Mouse (Mus musculus) heart, postnatal 0 days (tissue): ENCODE measurements around the gene Nphs1. TPM values are rescaled to one million over a fixed set of nuclear protein-coding genes. Genes with fewer than 3 reads are reported as not detected.
"Not testable (repeated sequence)": the region's sequence is repeated elsewhere in the genome, so short reads cannot be mapped to it uniquely, and the experiment has no call there.

Experiments
- ATAC-seq: fragments of 200-750 bp; cut with Nextera tagmentation; 2 replicates; pipeline ENCODE4 v1.8.0; 2017; ENCODE audit warnings: low read depth, moderate number of reproducible peaks, moderate library complexity; ENCODE audit not compliant: insufficient read depth
- DNase-seq: peaks from one replicate; pipeline ENCODE4 v3.0.0-alpha.2; 2016; ENCODE audit warnings: low spot score
- H3K27ac ChIP-seq: fragments of 300-500 bp; sonication (generic); 2 replicates; pipeline ENCODE4 v1.5.1; 2014; ENCODE audit warnings: low read depth, mild to moderate bottlenecking
- H3K27me3 ChIP-seq: fragments of 300-500 bp; sonication (generic); 2 replicates; pipeline ENCODE4 v1.6.1; 2014; ENCODE audit warnings: low read length, mixed read lengths; ENCODE audit not compliant: control insufficient read depth, insufficient read depth
- H3K36me3 ChIP-seq: fragments of 300-500 bp; sonication (generic); replicated peaks from 2 replicates; pipeline ENCODE4 v1.6.1; 2014; ENCODE audit warnings: low read length, mixed read lengths; ENCODE audit not compliant: control insufficient read depth, insufficient read depth
- H3K4me1 ChIP-seq: fragments of 300-500 bp; sonication (generic); 2 replicates; pipeline ENCODE4 v1.6.1; 2014; ENCODE audit warnings: antibody characterized with exemption; ENCODE audit not compliant: control insufficient read depth, insufficient read depth
- H3K4me2 ChIP-seq: fragments of 300-500 bp; sonication (generic); 2 replicates; pipeline ENCODE4 v1.6.1; 2014; ENCODE audit warnings: low read depth, mild to moderate bottlenecking, low read length, moderate library complexity
- H3K4me3 ChIP-seq: fragments of 300-500 bp; sonication (generic); 2 replicates; pipeline ENCODE4 v1.5.1; 2014; ENCODE audit warnings: low read depth, low read length
- H3K9ac ChIP-seq: fragments of 300-500 bp; sonication (generic); replicated peaks from 2 replicates; pipeline ENCODE4 v1.6.1; 2014; ENCODE audit warnings: low read depth, low read length, mixed read lengths
- H3K9me3 ChIP-seq: fragments of 300-500 bp; sonication (generic); replicated peaks from 2 replicates; pipeline ENCODE4 v1.6.1; 2016; ENCODE audit warnings: low read length; ENCODE audit not compliant: control insufficient read depth
- CTCF ChIP-seq: IDR thresholded peaks from 2 replicates; pipeline ENCODE4 v1.5.1; 2016; ENCODE audit warnings: antibody characterized with exemption, control low read depth, low read depth
- EP300 ChIP-seq: IDR thresholded peaks from 2 replicates; pipeline ENCODE4 v1.6.1; 2016; ENCODE audit warnings: antibody characterized with exemption, low read depth
- WGBS: fragments of 180-500 bp; shearing (Covaris S2); extraction: QIAGEN DNeasy Blood & Tissue Kit; methylation state at CpG from one replicate; pipeline ENCODE4 v1.1.7; 2014; 5-methylcytosine and 5-hydroxymethylcytosine counted together
- polyA plus RNA-seq: library from polyadenylated mRNA; unstranded; fragments of >200 nt; fragmentation: Nextera tagmentation; extraction: Ambion mirVana; gene quantifications from 2 replicates; pipeline ENCODE4 v1.2.1, GENCODE M21; 2015
- total RNA-seq: library from RNA; depleted of rRNA; stranded (reverse); fragments of >200 nt; gene quantifications from 2 replicates; pipeline ENCODE4 v1.2.3, GENCODE M21; 2014; ENCODE audit warnings: low replicate concordance

Nphs1 gene
- total and polyA plus RNA-seq, 2 experiments from 2014 or later = not detected

GRCm38 (mm10) chr7:30493401-30493931, 35.4 kb downstream of the Nphs1 start, which contains the start of gene Prodh2:
Prodh2 (plus strand) TSS chr7:30493622.
- ATAC-seq = no peak
- TF ChIP-seq EP300 = no peak
- TF ChIP-seq CTCF = no peak
- H3K36me3 ChIP-seq = no peaks in the 10 kb centered on the region
- WGBS = 54% methylated on average over 11 of the region's 11 CpGs
- 0 out of 2 replicates have a peak, but pooled peaks cover 10% of the 10 kb centered on the region for H3K27me3 ChIP-seq
- H3K4me2 ChIP-seq = no peak within 1 kb of the TSS
- no peaks in the 10 kb centered on the region for H3K4me1 ChIP-seq
- no peak within 1 kb of the TSS for H3K27ac ChIP-seq
- H3K9ac ChIP-seq = no peak within 1 kb of the TSS
- no peak for DNase-seq
- H3K4me3 ChIP-seq = no peak within 1 kb of the TSS
- no peaks in the 10 kb centered on the region for H3K9me3 ChIP-seq

DNA sequence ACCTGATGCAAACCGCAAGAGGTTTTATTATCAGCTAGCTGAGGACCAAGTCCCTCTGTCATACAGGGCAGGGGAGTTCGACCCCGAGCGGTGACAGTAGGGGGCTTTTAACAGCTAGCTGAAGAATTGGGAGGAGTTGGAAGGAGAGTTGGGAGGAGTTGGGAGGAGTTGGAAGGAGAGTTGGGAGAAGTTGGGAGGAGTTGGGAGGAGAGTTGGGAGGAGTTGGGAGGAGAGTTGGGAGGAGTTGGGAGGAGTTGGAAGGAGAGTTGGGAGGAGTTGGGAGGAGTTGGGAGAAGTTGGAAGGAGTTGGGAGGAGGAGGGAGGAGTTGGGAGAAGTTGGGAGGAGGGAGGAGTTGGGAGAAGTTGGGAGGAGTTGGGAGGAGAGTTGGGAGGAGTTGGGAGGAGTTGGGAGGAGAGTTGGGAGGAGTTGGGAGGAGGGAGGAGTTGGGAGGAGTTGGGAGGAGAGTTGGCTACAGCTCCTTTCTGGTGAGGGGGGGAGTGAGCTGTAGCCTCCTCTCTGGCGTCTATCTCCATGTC, 37.5 kb downstream of the Nphs1 start:
- not testable (repeated sequence) for H3K4me1 ChIP-seq, ATAC-seq
- WGBS = 42% methylated on average over 4 of the region's 5 CpGs

GRCm38 (mm10) chr7:30501159-30501558, 43.0 kb downstream of the Nphs1 start:
- H3K36me3 ChIP-seq, H3K9me3 ChIP-seq, H3K4me3 ChIP-seq, H3K9ac ChIP-seq, DNase-seq, H3K4me2 ChIP-seq, H3K27me3 ChIP-seq, H3K4me1 ChIP-seq, H3K27ac ChIP-seq, ATAC-seq: not testable (repeated sequence)
- 0 out of 2 replicates have a peak, but pooled peaks have one; percentile 0 for TF ChIP-seq CTCF
- 74% methylated on average over 5 of the region's 5 CpGs for whole genome bisulfite sequencing

More for the DNA sequence above, 37.5 kb downstream of the Nphs1 start:
- H3K4me2 ChIP-seq, H3K9me3 ChIP-seq, H3K4me3 ChIP-seq, H3K27me3 ChIP-seq, DNase-seq, H3K36me3 ChIP-seq, H3K9ac ChIP-seq, H3K27ac ChIP-seq: not testable (repeated sequence)

- 51% methylated on average over 4 of the region's 4 CpGs for WGBS
- H3K4me3 ChIP-seq = no peak overlapping the region
- H3K4me2 ChIP-seq = no peak overlapping the region
- no peaks in the 10 kb centered on the region for H3K27me3 ChIP-seq
- TF ChIP-seq CTCF (no peak), EP300 (no peak)
- DNase-seq = no peak
- H3K4me1 ChIP-seq = no peaks in the 10 kb centered on the region
- no peaks in the 10 kb centered on the region for H3K36me3 ChIP-seq
- H3K9ac ChIP-seq = no peak overlapping the region
- ATAC-seq = no peak
- H3K27ac ChIP-seq = no peak overlapping the region
- H3K9me3 ChIP-seq = no peaks in the 10 kb centered on the region
Measured at GRCm38 (mm10) chr7:30508061-30508460, 49.9 kb downstream of the Nphs1 start.

GRCm38 (mm10) chr7:30515003-30515760, 57.1 kb downstream of the Nphs1 start:
- 43% methylated on average over 24 of the region's 24 CpGs for WGBS
- TF ChIP-seq CTCF (no peak), EP300 (no peak)
- H3K27ac ChIP-seq = no peak overlapping the region
- H3K4me2 ChIP-seq = no peak overlapping the region
- H3K27me3 ChIP-seq = no peaks in the 10 kb centered on the region
- ATAC-seq = no peak
- no peak overlapping the region for H3K9ac ChIP-seq
- H3K4me3 ChIP-seq = no peak overlapping the region
- no peaks in the 10 kb centered on the region for H3K9me3 ChIP-seq
- no peak for DNase-seq
- H3K36me3 ChIP-seq = no peaks in the 10 kb centered on the region
- H3K4me1 ChIP-seq = no peaks in the 10 kb centered on the region

DNA sequence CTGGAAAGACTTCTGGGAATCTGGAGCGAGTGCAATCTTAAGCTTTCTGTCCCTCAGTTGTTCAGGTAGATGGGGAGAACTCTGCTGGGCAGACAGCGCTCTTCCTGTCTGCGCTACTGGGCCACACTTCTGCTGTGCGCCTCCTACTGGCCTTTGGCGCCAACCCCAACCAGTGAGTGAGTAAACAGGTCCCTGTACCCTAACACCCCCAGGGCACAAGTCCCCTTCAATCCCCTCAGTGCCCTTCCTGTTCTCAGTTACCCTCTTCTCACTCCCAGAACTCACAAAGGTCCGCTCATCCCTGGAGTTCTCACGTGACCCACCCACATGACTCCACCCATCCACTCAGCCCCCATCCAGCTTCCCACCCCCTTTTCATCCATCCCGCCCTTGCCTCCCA, 60.2 kb downstream of the Nphs1 start:
- Histone ChIP-seq H3K27me3 (no peaks in the 10 kb centered on the region), H3K4me1 (no peaks in the 10 kb centered on the region), H3K4me3 (no peak overlapping the region), H3K27ac (no peak overlapping the region), H3K9me3 (no peaks in the 10 kb centered on the region), H3K36me3 (peaks cover under 1% of the 10 kb centered on the region; the same call in 1 of the 2 replicates), H3K9ac (no peak overlapping the region), H3K4me2 (no peak overlapping the region)
- 31% methylated on average over 8 of the region's 8 CpGs for WGBS
- ATAC-seq (no peak), DNase-seq (no peak)
- TF ChIP-seq EP300 (no peak), CTCF (no peak)
